Mouse (Mus musculus) heart, adult 18-20 months (tissue): Measurements from ENCODE around the gene Mtap. TPM values are rescaled to one million over a fixed set of nuclear protein-coding genes. Genes with fewer than 3 reads are reported as not detected.

ENCODE experiments used
- DNase-seq, 2 experiments: peaks; one replicate each; pipeline ENCODE4 v3.0.0; 2021 to 2022; ENCODE audit warnings: mixed read lengths in 1 of 2
- long read RNA-seq, 2 experiments: library from polyadenylated mRNA; stranded (forward); transcript quantifications; one replicate each; pipeline ENCODE4 v2.0.0; 2021
- total RNA-seq, 2 experiments: library from RNA; stranded (reverse); gene quantifications; 2 replicates each; pipeline ENCODE4 v1.2.3; 2021

The Mtap gene
- 10 to 100 TPM; 19.9 to 21.4 TPM for total RNA-seq
- long read RNA-seq, experiment 1, transcript Mtap-201 (8 exons, 2,797 nt): major isoform, 12 of 12 reads
- long read RNA-seq, experiment 1, partial matches to known transcripts: 0 of 12 reads
- long read RNA-seq, experiment 1, other reads (novel, unspliced or antisense): 0 of 12 reads
- long read RNA-seq, experiment 2, transcript Mtap-201 (8 exons, 2,797 nt): major isoform, 7 of 7 reads
- long read RNA-seq, experiment 2, partial matches to known transcripts: 0 of 7 reads
- long read RNA-seq, experiment 2, other reads (novel, unspliced or antisense): 0 of 7 reads

DNA sequence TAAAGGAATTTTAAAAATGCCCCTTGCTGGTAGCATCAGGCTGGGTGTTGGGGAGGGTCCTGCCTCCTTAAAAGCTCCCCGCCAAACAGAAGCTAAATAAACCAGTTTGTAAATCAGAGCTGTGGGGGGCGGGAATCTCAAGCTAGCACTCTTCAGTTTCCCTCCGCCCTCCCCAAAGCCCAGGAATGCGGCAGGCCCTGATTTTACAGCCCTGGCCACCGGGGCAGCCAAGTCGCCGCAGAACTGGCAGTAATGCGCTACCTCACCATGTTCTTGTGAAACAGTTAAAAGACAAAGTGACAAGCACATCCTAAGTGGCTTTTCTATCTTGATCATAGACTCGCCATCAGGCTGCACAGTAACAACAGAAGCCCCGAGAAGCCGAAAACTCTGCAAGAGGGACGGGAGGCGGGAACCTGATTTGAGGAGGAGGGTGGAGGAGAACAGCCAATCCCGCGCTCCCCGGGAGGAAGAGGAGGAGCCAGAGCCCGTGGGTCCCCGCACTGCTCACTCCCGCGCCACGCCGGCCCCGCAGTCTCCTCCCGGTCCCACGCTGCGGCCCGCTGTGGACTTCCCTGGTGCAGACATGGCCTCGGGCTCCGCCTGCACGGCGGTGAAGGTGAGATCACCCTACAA is at the start of gene Mtap:
Mtap (plus strand) TSS at position 217 of the 636 bp plus-strand sequence.
- DNase-seq: peak; percentile 89 to 90

DNA sequence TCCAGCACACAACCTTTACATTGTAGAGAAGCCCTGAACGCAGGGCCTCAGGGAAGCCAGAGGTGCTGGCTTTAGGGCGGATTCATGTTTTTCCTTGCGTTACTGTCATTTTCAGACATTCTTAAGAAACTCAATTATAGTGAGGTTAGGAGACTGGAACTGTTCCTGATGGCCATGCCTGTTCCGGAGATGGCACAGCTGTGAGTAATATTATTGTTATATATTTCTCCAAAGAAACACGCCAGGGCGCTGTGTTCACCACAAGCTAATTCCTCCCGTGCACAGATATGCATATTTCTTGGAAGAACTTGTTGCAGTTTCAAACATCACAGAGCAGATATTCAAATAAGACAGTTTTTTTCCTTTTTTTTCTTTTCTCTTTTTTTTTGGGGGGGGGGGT is 47.8 kb upstream of the Mtap start:
- no peak for DNase-seq

DNA sequence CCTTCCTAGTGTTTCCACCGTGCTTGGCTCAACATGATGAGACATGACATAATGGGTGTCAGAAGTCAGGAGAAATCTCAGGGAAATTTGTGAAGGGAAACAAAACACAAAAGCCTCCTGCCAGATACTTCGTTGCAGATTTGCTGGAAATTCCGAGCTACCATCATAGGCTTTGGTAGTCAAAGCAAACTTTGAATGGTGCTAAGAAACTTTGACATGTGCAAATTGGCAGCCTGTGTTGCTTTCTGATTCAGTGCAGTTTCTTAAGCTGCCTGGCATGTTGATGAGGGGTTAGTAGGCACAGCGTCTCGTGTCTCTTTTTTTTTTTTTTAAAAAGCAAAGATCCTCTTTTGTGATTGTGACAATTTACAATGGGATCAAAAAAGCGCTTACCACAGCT is 46.7 kb upstream of the Mtap start:
- DNase-seq: no peak

DNA sequence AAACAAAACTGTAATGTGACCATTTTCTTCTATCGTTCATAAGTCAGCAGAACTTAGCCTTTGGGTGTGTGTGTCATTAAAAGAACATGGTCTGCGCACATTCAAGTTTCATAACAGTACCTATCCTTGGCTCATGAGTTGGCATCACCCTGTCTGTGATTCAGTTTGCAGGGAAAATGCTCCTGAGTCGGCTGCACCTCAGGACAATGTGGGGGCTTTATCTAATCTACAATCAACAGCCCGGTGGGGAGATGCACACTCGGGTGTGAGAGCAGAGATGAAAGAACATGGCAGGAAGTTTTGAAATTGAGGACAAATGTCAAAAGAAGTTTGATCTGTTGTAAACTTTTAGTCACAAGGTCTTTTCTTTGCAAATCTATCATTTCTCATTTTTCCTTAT is 44.8 kb upstream of the Mtap start:
- no peak for DNase-seq

DNA sequence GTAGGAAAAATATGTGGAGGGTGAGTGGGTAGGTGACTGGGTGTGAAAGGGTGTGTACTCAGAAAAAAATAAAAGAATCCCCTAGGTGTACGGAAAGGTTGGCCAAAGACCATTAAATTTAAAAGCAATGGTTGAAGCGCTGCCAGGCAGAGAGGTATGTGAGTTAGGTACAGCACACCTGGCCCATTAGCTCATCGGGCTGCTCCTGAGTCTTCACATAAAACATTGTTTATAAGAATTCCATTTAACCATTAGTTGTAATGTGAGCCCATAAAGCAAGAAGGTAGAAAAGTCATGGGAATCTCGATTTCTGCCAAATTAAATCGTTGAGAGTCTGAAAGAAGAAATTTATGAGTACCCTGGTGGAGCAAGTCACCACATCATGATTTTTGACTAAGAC is 42.1 kb upstream of the Mtap start:
- no peak for DNase-seq

DNA sequence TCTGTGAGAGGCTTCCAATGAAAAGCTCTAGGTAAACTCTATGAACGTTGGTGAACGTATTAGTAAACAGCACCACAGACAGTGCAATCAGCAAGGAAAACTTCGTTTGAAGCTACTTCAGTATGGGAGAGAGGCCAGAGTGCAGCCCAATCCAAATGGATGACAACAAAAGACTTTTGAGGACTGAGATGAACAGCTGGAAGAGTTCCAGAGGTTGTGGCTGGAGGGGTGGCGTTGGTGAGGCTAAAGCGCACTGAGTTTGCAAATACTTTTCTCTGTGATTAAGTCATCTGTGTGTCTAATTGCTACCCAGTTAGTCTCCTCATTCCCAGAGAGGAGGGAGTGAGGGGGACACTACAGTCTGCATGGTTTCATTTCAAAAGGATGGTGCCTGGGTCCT is 38.7 kb upstream of the Mtap start:
- no peak for DNase-seq

DNA sequence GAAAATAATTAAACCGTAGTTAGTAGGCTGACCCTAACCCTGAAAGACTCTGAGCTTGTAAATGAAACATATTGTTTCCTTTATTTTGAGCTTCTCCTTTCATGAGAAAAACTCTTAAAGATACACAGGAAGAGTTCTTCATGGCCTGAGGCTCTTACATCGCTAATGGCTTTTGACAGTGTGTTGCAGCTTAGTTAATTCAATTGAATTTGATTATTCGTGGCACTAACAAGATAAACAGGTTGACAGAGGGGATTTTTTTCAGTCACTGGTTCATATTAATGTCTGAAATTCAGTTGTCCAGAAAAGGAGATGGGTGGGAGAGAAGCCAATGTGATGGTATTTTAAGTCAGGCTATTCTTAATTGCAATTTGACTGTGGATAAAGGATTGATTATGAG is 35.6 kb upstream of the Mtap start:
- no peak for DNase-seq

DNA sequence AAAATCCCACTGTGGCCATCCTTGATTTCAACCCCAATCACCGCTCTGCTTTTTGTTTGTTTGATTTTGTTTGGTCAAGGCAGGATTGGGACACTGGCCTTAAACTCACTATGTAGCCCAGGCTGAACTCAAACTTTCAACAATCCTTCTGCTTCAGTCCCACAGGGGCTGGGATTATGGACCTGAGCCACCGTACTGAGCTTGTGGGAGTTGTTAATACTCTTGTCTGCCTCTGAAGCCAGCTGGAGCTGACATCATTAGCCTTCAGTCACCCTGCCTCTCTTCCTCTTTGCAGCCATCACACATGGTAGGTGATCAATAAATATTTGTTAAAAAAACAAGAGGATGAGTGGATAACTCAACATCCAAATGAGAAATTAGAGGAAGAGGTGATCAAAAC is 34.6 kb upstream of the Mtap start:
- DNase-seq: no peak

DNA sequence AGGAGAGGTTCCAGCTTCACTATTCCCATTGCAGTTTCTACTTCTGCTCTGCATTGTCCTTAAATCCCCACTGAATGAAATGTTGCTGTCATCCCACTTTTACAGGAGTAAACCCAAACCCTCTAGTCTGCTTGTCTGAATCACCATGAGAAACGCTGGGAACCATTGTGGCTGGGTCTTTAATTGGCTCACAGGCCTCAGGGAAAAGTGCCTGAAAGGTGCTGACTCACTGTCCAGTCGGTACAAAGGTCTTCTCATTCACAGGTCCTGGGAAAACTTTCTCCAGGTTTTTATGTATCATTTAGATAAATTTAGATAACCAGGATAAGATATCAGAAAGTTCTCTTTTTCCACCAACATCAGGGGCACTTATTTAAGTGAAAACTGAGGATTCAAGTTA is 31.4 kb upstream of the Mtap start:
- no peak for DNase-seq

DNA sequence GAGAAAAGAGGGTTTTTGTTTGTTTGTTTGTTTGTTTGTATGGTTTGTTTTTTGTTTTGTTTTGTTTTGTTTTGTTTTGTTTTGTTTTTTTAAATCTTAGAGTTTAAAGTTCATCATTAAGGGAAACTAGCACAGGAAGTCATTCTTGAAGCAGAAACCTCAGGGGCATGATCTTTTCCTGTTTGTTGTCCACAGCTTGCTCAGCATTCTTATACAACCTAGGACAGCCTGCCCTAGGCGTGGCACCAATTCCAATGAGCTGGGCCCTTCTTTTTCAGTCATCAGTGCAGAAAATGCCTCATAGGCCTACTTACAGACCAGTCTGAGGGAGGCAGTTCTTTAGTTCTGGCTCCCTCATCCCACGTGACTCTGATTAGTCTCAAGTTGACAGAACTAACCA is 30.4 kb upstream of the Mtap start:
- DNase-seq: no peak

DNA sequence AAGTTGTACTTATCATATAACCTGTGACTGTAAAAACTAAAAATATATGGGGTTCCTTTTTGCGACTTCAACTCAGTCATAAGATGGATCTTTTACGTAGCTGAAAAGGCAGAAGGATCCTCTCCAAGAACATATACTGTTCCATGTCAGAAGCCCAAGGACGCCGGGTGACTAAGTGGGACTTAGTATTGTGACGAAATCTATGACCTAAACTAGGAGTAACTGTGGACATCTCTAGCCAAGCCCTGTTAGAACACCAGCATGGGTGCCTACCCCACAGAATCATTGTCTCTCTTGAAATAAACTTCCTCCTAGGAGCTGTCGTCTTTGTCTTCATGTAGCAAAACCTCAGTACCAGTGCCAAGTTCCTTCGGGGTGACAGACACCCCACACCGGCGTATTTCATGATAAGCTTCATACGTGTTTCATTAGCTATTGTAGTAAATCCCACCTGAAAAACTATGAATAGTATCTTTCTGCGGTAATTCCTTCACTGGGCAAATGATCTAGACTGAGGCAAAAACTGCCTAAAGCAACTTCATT is 24.7 kb upstream of the Mtap start:
- DNase-seq: no peak

DNA sequence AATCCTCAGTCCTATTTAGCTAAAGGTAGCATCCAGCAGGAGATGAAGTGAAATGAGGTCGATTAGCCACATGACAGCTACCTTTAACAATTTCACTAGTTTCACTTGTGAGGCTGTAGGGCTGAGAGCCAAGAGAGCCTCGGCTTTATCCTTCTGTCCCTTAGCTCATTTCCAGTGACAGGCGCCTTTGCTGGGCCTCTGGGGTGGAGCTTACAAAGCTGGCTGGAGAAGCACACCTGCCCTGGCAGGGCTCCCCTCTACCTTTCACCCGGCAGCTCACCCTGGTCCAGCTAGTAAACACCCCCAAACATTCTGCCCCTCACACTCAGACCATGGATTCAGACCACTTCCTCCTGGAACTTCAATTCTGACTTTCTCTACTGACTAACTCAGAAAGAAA is 24.1 kb upstream of the Mtap start:
- DNase-seq: no peak

DNA sequence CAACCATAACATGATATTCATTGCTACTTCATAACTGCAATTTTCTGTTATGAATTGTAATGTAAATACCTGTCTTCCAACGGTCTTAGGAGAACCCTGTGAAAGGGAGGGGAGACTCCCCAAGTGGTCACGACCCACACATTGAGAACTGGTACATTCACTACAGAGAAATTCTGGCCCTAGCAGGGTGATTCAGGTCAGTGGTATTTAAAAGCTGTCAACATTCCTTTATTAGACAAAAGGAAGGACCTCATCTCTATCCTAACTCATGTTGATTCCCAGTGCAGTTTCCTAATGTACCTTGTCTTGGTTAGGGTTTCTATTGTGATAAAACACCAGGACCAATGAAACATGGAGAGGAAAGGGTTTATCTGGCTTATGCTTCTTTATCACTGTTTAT is 20.9 kb upstream of the Mtap start:
- DNase-seq: no peak

DNA sequence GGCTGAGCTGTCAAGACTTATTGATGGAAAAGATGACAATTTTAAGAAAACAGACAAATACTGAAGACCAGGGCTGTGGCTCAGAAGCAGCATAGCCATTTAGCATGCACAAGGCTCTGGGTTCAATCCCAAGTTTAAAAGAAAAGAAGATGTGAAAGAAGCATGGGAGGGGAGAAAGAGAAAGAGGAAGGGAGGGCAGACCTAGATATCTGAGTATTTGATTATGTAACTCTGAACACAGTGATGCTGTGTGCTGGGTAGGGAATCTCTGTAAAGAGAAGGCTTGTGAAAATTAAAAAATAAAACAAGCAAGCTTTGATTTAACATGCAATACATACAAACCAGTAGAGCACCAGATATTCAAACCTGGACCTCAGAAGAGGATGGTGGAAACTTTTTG is 17.0 kb upstream of the Mtap start:
- DNase-seq: no peak

DNA sequence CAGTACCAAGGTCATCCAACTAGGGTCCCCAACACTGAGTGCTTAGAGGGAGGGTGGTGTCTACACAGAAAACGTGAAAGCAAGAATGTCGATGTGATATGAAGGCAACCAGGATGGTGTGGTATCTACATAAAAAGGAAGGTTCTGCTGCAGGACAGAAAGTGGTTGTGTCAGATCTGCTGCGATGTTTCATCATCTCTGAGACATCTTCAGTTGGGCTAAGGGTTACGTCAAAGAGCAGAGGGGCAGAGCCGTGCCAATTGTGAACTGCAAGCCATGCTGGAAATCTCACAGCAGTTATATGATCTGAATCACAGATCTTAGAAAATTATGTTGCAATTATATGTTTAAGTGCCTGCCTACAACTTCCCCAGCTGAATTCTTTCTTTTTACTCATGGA is 16.6 kb upstream of the Mtap start:
- DNase-seq: no peak

DNA sequence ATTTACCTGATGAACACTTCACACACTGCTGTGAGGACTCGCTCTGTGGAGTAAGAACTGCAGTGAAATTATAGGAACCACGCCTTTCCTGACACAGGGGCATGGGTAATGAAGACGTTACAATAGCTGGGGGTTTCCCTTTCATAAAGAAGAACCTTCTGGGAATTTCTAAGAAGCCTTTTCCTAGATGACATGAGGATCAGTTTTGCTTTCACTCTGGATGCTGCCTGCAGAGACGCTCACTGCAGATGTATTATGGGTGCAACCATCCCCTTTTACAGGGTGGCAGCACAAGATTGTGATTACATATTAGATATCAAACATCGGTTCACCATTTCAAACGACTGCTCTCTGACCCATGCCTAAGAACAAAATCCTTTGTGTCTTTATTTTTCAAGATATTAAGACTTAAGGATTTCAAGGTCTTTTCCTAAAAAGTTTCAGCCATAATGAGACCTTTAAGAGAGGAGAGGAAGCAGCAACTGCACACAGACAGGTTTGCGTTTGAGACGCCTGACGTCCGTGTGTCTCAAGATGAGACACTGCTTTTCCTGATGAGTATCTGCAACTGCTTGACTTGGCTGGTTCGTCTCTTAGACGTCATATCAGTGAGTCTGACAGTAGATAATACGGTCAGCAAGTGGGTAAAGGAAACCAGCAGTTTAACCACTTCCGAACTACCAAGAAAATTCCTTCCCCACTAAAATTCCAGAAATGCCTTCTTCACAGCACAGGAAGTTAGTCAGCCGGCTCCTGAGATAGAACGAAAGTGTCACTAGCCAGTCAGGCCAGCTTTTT is 13.3 kb upstream of the Mtap start:
- DNase-seq: no peak

DNA sequence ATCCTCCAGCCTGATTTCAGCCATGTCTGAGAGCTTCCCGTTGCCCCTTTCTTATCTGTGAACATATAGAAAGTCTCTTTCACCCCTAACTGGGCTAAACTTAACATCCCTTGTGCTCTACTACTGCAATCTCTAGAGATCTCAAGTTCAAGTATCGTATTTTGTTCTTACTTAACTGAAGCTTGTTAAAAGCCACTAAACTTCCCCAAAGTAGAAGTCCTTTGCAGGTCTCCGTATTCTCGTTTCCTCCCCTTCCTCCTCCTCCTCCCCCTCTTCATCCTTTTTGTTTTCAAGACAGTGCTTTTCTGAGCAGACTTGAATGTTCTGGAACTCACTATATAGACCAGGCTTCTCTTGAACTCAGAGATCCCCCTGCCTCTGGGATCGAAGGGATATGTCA is 9.2 kb upstream of the Mtap start:
- DNase-seq: no peak

DNA sequence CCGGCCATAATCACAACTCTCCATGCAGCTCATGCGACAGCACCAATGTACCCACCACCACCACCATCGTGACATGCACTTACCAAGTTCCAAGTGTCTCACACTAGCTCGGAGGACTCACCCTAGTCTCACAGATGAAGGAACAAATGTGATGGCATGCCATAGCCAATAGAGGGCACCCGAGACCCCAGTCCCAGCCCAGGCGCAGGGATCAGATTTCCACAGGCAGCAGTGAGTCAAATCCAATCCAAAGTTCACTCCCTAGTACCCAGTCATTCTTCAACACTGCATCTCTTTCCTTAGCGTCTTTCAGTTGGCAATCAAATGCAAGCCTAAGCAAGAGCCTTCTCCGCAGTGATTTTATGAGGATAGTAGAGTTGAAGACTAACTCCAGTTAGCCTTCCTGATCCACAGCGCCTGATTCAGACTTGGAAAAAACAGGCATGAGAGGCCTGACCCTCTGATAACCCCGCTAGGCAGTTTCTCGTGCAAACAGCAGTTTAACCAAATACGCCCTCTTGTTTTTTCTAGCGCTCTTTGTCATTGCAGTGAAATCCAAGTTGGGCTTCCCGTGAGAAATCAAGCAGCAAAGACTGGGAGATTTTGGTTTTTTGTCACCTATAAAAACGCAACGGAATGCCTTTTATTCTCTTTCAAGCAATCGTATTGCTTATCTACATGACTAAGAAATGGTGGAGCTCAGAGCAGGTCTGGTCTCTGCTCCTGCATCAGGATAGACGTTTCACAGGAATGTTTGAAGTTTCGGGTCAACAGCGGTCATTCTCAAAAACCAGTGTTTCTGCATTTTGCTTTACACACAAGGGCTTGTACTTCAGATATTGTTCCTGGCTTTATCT is 8.6 kb upstream of the Mtap start:
- peak; percentile 58 to 60 for DNase-seq

DNA sequence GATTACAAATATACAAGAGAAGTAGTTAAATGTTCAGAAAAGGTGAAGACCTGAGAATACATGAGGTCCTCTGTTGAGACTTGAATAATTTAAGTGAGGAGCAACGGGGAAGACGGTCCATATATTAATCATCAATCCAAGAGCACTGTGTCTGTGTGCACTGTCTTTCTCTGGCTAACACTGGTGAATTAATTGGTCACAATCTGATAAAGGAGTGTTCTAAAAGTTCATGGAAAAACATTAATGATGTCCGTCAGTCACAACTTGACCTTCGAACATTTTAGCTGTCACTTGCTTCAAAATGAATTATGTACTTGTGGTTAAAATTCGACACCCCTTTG is 8.0 kb upstream of the Mtap start:
- DNase-seq: no peak

DNA sequence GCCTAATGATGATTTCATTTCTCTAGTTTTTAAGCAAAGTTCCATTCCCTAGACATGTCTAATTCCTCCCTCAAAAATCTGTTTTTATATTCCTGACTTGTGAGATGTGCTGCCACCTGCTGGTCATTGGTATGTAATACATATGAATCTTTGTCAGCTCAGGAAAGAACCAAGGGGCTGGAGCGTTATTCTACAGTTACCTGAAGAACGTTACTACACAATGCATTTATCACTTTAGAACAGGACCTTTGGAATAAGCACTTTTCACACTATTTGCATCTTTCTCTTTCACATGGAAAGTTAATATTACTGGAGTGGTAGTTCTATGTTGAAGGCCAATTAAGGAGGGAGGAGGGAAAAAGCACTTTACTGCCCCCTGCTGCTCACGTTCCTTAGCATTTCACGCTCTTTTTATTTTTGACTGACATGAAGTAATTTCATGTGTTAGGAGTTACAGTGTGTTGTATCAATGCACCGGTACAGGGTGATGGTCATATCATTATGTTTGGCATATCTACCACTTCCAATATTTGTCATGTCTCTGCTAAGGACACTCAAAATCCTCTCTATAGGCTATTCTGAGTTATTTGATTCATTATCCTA is 7.5 kb upstream of the Mtap start:
- peak; percentile 61 to 83 for DNase-seq

DNA sequence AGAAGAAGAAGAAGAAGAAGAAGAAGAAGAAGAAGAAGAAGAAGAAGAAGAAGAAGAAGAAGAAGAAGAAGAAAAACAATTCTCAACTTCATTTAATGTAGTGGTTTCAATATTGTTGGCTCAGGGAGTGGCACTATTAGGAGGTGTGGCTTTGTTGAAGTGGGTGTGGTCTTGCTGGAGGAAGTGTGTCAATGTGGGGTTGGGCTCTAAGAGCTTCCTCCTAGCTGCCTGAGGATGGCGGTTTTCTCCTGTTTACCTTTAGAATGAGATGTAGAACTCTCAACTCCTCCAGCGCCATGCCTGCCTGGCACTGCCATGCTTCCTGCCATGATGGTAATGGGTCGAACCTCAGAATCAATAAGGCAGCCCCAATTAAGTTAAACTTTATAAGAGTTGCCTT is 5.1 kb upstream of the Mtap start:
- DNase-seq: no peak

DNA sequence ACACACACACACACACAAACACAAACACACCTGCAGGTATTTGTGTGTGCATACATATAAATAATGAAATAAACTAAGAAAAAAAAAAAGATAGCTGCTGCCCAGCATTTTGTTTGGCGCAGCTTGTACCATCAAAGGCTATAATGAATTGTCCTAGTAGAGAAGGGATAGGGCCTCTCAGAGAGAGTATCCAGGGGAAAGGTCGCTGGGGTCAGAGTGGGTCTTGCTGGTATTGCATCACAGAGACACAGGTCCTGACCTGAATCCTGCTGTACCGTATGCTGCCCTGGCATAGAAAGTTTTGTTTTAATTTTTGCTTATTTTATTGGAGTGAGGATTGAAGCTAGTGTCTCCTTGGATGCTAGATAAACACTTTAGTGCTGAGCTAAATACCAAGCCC is 566 bp upstream of the Mtap start:
- no peak for DNase-seq
